Mouse (Mus musculus): Measurements from ENCODE around the gene Clybl.

The Clybl gene

GRCm38 (mm10) chr14:122389684-122390370 lies 208.3 kb downstream of the Clybl start:
- DNase-seq, result no peak

- no peak for DNase-seq
Observed at GRCm38 (mm10) chr14:122390935-122391334, 209.4 kb downstream of the Clybl start.

- DNase-seq, result no peak
Observed at GRCm38 (mm10) chr14:122393119-122393518, 211.6 kb downstream of the Clybl start.

GRCm38 (mm10) chr14:122398676-122399075 lies 217.2 kb downstream of the Clybl start:
- no peak for DNase-seq

GRCm38 (mm10) chr14:122399906-122400305 lies 218.4 kb downstream of the Clybl start:
- DNase-seq, result no peak

GRCm38 (mm10) chr14:122401886-122402285 lies 220.4 kb downstream of the Clybl start:
- no peak for DNase-seq

GRCm38 (mm10) chr14:122402716-122403258 lies 221.3 kb downstream of the Clybl start:
- no peak for DNase-seq

- DNase-seq, result no peak
Observed at GRCm38 (mm10) chr14:122403422-122403940, 222.0 kb downstream of the Clybl start.

- no peak for DNase-seq
Observed at GRCm38 (mm10) chr14:122404596-122405154, 223.2 kb downstream of the Clybl start.

GRCm38 (mm10) chr14:122405236-122405635 lies 223.7 kb downstream of the Clybl start:
- no peak for DNase-seq

GRCm38 (mm10) chr14:122405897-122406540 lies 224.5 kb downstream of the Clybl start:
- no peak for DNase-seq

- no peak for DNase-seq
Observed at GRCm38 (mm10) chr14:122406541-122407219, 225.2 kb downstream of the Clybl start.

- DNase-seq, result no peak
Observed at GRCm38 (mm10) chr14:122412841-122413541, 231.5 kb downstream of the Clybl start.

GRCm38 (mm10) chr14:122413542-122413928 lies 232.0 kb downstream of the Clybl start:
- no peak for DNase-seq

GRCm38 (mm10) chr14:122414786-122415185 lies 233.3 kb downstream of the Clybl start:
- no peak for DNase-seq

GRCm38 (mm10) chr14:122416166-122416771 lies 234.8 kb downstream of the Clybl start:
- DNase-seq, result no peak

GRCm38 (mm10) chr14:122424441-122424840 lies 242.9 kb downstream of the Clybl start:
- DNase-seq, result no peak

GRCm38 (mm10) chr14:122426529-122427203 lies 245.2 kb downstream of the Clybl start:
- DNase-seq, result no peak

- no peak for DNase-seq
Observed at GRCm38 (mm10) chr14:122427204-122427560, 245.7 kb downstream of the Clybl start.

GRCm38 (mm10) chr14:122427654-122428053 lies 246.2 kb downstream of the Clybl start:
- DNase-seq, result no peak

GRCm38 (mm10) chr14:122432558-122432957 lies 251.1 kb downstream of the Clybl start:
- DNase-seq, result no peak

GRCm38 (mm10) chr14:122434039-122434438 lies 252.5 kb downstream of the Clybl start:
- DNase-seq, result no peak

Data from lung, postnatal 14 days (tissue).